Mouse (Mus musculus) myocyte (in vitro differentiated cells): Measurements from ENCODE around the gene Mta3. TPM values are rescaled to one million over a fixed set of nuclear protein-coding genes. Genes with fewer than 3 reads are reported as not detected.

Experiments used
- H3K27me3 ChIP-seq: one replicate; pipeline ENCODE4 v1.6.1; 2011; ENCODE audit not compliant: control insufficient read depth, insufficient read depth, insufficient read length
- H3K36me3 ChIP-seq: one replicate; pipeline ENCODE4 v1.6.1; 2011; ENCODE audit not compliant: control insufficient read depth, insufficient read depth
- H3K4me2 ChIP-seq: one replicate; pipeline ENCODE4 v1.6.1; 2011; ENCODE audit warnings: low read depth, control low read depth
- H3K4me3 ChIP-seq: one replicate; pipeline ENCODE4 v1.5.1; 2011; ENCODE audit warnings: mild to moderate bottlenecking, control low read depth, moderate library complexity
- H3K79me2 ChIP-seq: one replicate; pipeline ENCODE4 v1.6.1; 2011; ENCODE audit not compliant: control insufficient read depth, insufficient read depth
- H3ac ChIP-seq: one replicate; pipeline ENCODE4 v1.6.1; 2011; ENCODE audit not compliant: control insufficient read depth, insufficient read length
- CEBPB ChIP-seq: IDR thresholded peaks from 2 replicates; pipeline ENCODE4 v1.6.1; 2011; ENCODE audit warnings: mild to moderate bottlenecking, moderate library complexity; ENCODE audit not compliant: poor library complexity, insufficient read depth, severe bottlenecking
- E2F4 ChIP-seq: IDR thresholded peaks from one replicate; pipeline ENCODE4 v1.6.1; 2011; ENCODE audit warnings: mild to moderate bottlenecking, control low read depth, moderate library complexity; ENCODE audit not compliant: insufficient read depth
- MAX ChIP-seq: IDR thresholded peaks from one replicate; pipeline ENCODE4 v1.6.1; 2011; ENCODE audit warnings: low read depth, mild to moderate bottlenecking, control low read depth
- MYOD1 ChIP-seq, 3 experiments: IDR thresholded peaks; one replicate each; pipeline ENCODE4 v1.6.1; 2011; ENCODE audit warnings: control low read depth in 2 of 3, low read depth in 2 of 3, mild to moderate bottlenecking in 2 of 3, moderate library complexity in 1 of 3; ENCODE audit not compliant: insufficient read length in 2 of 3, control insufficient read depth in 1 of 3
- MYOG ChIP-seq, 3 experiments: IDR thresholded peaks; one replicate each; pipeline ENCODE4 v1.6.1; 2011; ENCODE audit warnings: control low read depth in 2 of 3, low read depth in 2 of 3, mild to moderate bottlenecking in 2 of 3; ENCODE audit not compliant: insufficient read length in 2 of 3, control insufficient read depth in 1 of 3, insufficient read depth in 1 of 3
- POLR2A ChIP-seq: IDR thresholded peaks from one replicate; pipeline ENCODE4 v1.6.1; 2011; ENCODE audit warnings: low read depth, mild to moderate bottlenecking, control low read depth, moderate library complexity; ENCODE audit not compliant: insufficient read length
- POLR2AphosphoS2 ChIP-seq: IDR thresholded peaks from one replicate; pipeline ENCODE4 v1.6.1; 2011; ENCODE audit warnings: low read depth, control low read depth; ENCODE audit not compliant: insufficient read length
- REST ChIP-seq: IDR thresholded peaks from one replicate; pipeline ENCODE4 v1.6.1; 2011; ENCODE audit warnings: mild to moderate bottlenecking, control low read depth, moderate library complexity; ENCODE audit not compliant: insufficient read depth, insufficient read length
- SRF ChIP-seq: IDR thresholded peaks from one replicate; pipeline ENCODE4 v1.6.1; 2011; ENCODE audit warnings: low read depth; ENCODE audit not compliant: control insufficient read depth, insufficient read length
- TCF12 ChIP-seq: IDR thresholded peaks from one replicate; pipeline ENCODE4 v1.6.1; 2011; ENCODE audit warnings: mild to moderate bottlenecking, control low read depth; ENCODE audit not compliant: poor library complexity, insufficient read depth, severe bottlenecking
- TCF3 ChIP-seq: IDR thresholded peaks from one replicate; pipeline ENCODE4 v1.6.1; 2011; ENCODE audit warnings: low read depth, control low read depth; ENCODE audit not compliant: insufficient read length
- USF1 ChIP-seq: IDR thresholded peaks from one replicate; pipeline ENCODE4 v1.6.1; 2011; ENCODE audit warnings: low read depth, mild to moderate bottlenecking, control low read depth, moderate library complexity
- polyA plus RNA-seq: library from polyadenylated mRNA; unstranded; fragments of >200 nt; fragmentation: generic; extraction: Trizol; gene quantifications from one replicate; pipeline ENCODE4 v1.2.1, GENCODE M21; 2012; ENCODE audit warnings: missing spikeins

Mta3 gene
- polyA plus RNA-seq, 1 experiment, result 30.6 TPM

DNA sequence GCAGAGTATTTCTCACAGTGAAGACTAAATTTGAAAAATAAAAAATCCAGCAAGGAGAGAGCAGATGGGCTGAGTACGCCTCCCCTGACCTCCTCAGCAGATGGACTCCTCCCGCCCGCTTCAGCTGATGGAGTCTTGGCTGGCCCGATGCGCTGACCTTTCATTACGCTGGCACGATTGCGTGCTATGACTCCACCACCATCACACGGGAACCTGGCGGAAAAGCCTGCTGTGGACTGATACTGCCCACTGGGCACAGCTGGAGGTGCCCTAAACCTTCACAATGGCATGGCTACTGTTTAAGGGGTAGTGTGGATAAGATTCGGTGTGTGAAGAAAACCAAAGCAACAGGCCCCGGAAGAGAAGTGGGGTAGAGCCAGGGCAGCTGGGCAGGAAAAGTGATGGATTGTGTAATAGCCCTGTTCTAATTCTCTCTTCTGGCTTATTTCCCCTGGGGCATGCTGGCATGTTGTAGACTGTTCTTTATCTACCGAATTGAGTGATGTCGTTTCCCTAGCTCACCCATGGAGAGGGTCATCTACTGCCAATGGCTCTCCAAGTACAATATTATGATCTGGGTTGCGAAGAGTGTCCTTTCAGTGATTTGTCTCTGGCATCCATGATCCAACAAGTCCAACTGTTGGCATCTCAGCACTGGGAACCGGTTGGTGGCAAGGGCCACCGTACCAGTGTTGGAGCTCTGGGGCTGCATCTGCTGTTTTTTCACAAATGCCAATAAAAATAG lies 106.4 kb downstream of the Mta3 start:
- H3K79me2 ChIP-seq, result no peaks in the 10 kb centered on the region
- no peak for TF ChIP-seq MYOD1 (IDR thresholded peaks at IDR 0.05; ENCODE audit: control insufficient read depth in 1 of 3, insufficient read length in 2 of 3, low read depth in 2 of 3)
- no peak for TF ChIP-seq REST
- no peak for TF ChIP-seq TCF12
- no peak for TF ChIP-seq E2F4
- TF ChIP-seq MYOG (IDR thresholded peaks at IDR 0.05; ENCODE audit: control insufficient read depth in 1 of 3, insufficient read depth in 1 of 3, insufficient read length in 2 of 3, low read depth in 2 of 3), result no peak
- no peak for TF ChIP-seq CEBPB
- no peak for TF ChIP-seq TCF3
- TF ChIP-seq SRF, result no peak
- TF ChIP-seq USF1, result no peak
- TF ChIP-seq POLR2AphosphoS2, result no peak
- H3K4me3 ChIP-seq, result no peak overlapping the region

DNA sequence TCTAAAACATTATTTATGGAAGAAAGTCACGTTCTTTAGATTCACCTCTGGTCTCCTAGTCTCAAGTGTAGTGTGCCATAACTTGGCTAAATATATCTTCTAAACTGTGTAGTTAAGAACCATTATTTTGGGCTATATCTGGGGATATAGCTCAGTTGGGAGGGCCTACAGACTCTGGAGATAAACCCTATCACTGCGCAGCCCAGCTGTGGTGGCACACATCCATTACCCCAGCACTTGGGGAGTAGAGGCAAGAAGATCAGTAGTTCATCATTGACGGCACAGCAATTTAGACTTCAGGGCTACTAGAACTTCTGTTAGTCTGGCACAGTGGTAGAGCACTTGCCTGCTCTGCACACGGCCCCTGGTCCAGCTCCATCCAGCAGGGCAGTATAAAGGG lies 107.1 kb downstream of the Mta3 start:
- H3K36me3 ChIP-seq, result no peaks in the 10 kb centered on the region

More for the DNA sequence above, 106.4 kb downstream of the Mta3 start:
- Histone ChIP-seq H3ac (no peak overlapping the region), H3K27me3 (no peaks in the 10 kb centered on the region), H3K36me3 (no peaks in the 10 kb centered on the region), H3K4me2 (no peak overlapping the region)

DNA sequence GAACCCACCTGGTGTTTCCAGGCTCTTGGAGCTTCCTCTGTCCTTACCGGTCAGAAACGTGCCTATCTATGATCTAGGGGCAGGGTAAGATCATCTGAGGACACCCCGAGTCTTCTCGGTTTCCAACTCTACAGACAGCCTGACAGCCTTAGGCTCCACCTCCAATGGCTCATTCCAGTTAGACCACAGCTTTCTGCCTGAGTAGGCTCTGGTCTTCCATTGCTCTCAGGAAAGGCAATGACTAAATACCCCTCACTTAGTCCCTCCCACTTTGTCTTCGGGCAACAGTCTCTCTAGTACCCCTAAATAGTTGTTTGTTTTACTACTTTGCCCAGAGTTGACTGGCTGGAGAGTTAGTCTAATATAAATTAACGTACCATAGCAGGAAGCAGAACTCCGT lies 111.0 kb downstream of the Mta3 start:
- no peaks in the 10 kb centered on the region for H3K79me2 ChIP-seq
- no peaks in the 10 kb centered on the region for H3K36me3 ChIP-seq
- H3K27me3 ChIP-seq, result no peaks in the 10 kb centered on the region
- TF ChIP-seq POLR2AphosphoS2 (no peak), REST (no peak), SRF (no peak), TCF3 (no peak), TCF12 (no peak), MYOG (IDR thresholded peaks at IDR 0.05; ENCODE audit: control insufficient read depth in 1 of 3, insufficient read depth in 1 of 3, insufficient read length in 2 of 3, low read depth in 2 of 3) (no peak), USF1 (no peak)
- H3K4me3 ChIP-seq, result no peak overlapping the region
- no peak overlapping the region for H3K4me2 ChIP-seq
- H3ac ChIP-seq, result no peak overlapping the region

More for the DNA sequence above, 107.1 kb downstream of the Mta3 start:
- no peaks in the 10 kb centered on the region for H3K79me2 ChIP-seq
- no peak overlapping the region for H3ac ChIP-seq
- TF ChIP-seq CEBPB (no peak), USF1 (no peak), SRF (no peak), MYOG (IDR thresholded peaks at IDR 0.05; ENCODE audit: control insufficient read depth in 1 of 3, insufficient read depth in 1 of 3, insufficient read length in 2 of 3, low read depth in 2 of 3) (no peak), POLR2AphosphoS2 (no peak), TCF12 (no peak), E2F4 (no peak), MAX (no peak), POLR2A (no peak), TCF3 (no peak), MYOD1 (IDR thresholded peaks at IDR 0.05; ENCODE audit: control insufficient read depth in 1 of 3, insufficient read length in 2 of 3, low read depth in 2 of 3) (no peak), REST (no peak)
- no peak overlapping the region for H3K4me3 ChIP-seq
- H3K27me3 ChIP-seq, result no peaks in the 10 kb centered on the region
- no peak overlapping the region for H3K4me2 ChIP-seq

DNA sequence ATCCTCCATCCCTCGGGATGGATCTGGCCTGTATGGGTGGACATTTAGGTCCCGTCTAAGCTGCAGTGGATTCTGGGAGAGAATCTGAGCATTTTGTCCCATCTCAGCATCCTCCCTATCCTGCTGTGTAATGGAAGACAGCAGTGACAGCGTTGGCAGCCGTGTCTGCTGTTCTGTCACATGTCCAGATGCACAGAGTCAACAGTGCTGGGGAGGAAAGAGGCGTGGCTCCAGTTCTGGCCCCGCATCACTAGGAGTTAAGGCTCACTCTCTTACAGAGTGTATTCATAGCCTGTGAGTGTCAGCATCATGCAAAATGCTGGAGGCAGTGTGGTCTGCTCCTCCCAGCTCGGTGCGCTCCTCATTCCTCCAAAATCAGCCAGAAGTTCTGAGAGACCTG lies 113.5 kb downstream of the Mta3 start:
- H3ac ChIP-seq, result no peak overlapping the region
- no peaks in the 10 kb centered on the region for H3K27me3 ChIP-seq
- no peak overlapping the region for H3K4me2 ChIP-seq
- no peak for TF ChIP-seq MAX
- no peak for TF ChIP-seq TCF3
- TF ChIP-seq SRF, result no peak
- no peak for TF ChIP-seq REST
- no peaks in the 10 kb centered on the region for H3K36me3 ChIP-seq
- no peaks in the 10 kb centered on the region for H3K79me2 ChIP-seq
- no peak overlapping the region for H3K4me3 ChIP-seq

DNA sequence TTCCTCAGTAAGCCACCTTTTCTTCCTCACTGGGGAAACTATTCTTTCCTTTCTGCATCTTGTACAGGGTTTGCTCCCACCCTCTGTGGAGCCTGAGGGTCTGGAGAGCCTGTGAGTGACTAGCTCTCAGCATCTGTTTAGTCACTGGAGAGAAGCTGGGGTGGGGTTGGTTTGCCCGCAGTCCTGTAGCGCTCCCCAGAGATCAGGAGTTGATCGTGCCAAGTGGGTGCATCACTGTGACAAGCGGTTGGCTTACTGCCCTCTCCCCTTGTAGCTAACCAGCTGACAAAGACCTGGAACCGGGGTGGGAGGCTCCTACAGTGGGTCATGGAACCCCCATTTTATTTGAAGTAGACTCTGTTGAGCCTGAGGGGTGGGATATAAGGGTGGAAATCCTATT lies 114.7 kb downstream of the Mta3 start:
- TF ChIP-seq REST (no peak), POLR2AphosphoS2 (no peak), MYOD1 (IDR thresholded peaks at IDR 0.05; ENCODE audit: control insufficient read depth in 1 of 3, insufficient read length in 2 of 3, low read depth in 2 of 3) (no peak), USF1 (no peak), TCF3 (no peak), E2F4 (no peak), POLR2A (no peak), SRF (no peak), MYOG (IDR thresholded peaks at IDR 0.05; ENCODE audit: control insufficient read depth in 1 of 3, insufficient read depth in 1 of 3, insufficient read length in 2 of 3, low read depth in 2 of 3) (no peak), TCF12 (no peak), MAX (no peak), CEBPB (no peak)
- no peak overlapping the region for H3K4me3 ChIP-seq
- no peaks in the 10 kb centered on the region for H3K36me3 ChIP-seq
- no peaks in the 10 kb centered on the region for H3K79me2 ChIP-seq
- H3K27me3 ChIP-seq, result no peaks in the 10 kb centered on the region
- no peak overlapping the region for H3K4me2 ChIP-seq
- no peak overlapping the region for H3ac ChIP-seq
